Mouse (Mus musculus) frontal cortex, adult (tissue): ENCODE measurements at regions not wholly inside any gene's neighbourhood (a gene's known extent, or its start where the extent isn't known, plus 50 kb on each side); places are given as distances from the start of the nearest gene placed in this dataset.

Experiments
- ATAC-seq: cut with Nextera tagmentation; 2 replicates; pipeline ENCODE4 v1.9.2; 2017; ENCODE audit warnings: mild to moderate bottlenecking, moderate library complexity, mixed read lengths; ENCODE audit not compliant: low TSS enrichment

DNA sequence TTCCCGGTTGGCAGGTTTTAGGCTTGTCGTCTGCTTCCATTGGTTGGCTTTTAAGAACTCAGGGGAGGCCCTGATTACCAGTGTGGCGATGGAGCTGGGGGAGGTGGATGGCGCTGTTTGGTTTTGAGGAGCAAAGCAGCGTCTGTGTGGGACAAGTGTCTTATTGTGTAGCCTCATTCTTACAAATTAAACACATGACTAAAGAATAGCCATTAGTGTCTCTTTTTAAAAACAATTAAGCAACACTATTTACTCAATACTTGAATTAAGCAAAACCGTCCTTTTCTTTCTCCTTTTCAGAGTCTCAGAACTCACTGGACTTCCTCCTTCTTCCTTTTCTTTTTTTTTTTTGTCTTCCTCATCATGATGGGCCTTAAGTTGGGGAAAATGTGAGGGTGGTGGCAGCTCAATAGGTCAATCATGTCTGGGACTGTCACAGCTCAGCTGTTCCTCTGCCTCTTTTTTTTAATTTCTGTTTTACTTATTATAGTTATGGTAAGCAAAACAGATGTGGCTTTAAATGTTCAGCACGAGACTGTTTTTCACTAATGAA, 89.1 kb downstream of the Kcnrg start:
- ATAC-seq, result no peak

DNA sequence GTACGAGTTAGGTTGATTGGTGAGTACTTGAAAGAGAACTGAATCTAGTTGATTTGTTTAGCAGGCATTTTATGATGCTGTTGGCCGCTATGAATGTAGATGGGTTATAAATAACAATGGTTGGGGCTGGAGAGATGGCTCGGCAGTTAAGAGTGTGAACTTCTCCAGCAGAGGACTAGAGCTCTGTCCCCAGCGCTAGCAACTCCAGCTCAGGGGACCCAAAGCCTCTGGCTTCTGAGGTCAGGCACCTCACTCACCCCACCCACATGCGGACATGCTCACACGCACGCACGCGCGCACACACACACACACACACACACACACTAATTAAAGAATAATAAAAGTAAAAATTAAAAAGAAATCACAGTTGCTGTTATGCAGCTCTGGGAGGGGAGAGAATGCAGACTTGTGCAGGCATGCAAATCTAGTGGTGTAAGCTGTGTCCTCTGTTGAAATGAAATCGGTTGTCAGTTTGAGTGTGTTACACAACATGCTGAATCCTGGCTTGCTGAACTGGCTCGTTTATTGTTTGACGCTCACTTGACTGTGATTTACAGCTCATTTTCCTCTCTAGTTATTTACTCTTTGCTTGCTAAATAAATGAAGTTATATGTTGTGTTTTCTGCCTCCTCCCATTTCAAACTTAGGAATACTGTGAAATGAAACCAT, 89.8 kb downstream of the Kcnrg start:
- ATAC-seq, result no peak

DNA sequence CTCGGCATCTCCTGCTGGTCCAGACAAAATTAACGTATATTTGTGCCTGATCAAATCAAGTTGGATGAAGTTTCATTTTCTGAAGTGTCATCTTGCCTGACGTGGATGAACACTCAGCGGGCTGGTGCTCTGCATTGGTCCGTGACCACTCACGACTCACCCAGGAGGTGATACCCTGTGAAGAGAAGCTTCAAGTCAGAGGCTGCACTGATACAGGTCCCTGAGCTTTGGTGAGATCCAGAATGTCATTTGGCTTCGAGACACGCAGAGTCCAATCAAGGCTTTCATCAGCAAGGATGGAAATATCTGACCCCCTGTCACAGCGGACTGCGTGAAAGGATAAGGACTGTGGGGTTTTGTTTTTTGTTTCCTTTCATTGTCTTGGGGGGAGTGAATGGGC, 90.4 kb downstream of the Kcnrg start:
- no peak for ATAC-seq

DNA sequence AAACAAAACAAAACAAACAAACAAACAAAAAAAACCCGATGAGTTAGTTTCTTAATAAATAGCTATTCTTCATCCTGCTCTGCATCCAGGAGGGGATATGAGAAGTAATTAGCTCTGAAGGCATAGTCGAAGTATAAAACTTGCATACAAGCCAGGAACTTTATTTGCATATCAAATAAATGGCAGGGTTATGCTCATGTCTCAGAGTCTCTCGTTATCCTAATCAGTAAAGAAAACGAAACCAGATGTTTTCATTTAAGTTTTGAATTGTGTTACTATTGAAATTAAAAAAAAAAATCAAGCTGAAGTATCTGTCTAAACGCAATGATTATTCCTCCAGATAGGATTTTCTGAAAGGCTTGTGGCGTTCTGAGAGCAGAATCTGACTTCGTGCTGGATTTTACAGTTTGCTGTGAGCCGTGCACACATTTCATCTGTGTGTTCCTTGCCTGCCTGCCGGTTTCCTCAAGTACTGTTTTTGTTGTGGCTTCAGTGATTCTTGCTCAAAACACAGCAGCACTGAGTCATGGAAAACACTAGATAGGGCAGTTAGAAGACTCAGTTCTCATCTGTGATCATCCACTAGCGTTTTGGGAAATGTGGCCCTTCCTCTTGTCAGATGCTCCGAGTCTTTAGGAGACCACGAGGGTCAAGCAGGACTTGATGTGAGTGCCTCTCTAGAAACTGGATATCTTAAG, 91.2 kb downstream of the Kcnrg start:
- no peak for ATAC-seq

DNA sequence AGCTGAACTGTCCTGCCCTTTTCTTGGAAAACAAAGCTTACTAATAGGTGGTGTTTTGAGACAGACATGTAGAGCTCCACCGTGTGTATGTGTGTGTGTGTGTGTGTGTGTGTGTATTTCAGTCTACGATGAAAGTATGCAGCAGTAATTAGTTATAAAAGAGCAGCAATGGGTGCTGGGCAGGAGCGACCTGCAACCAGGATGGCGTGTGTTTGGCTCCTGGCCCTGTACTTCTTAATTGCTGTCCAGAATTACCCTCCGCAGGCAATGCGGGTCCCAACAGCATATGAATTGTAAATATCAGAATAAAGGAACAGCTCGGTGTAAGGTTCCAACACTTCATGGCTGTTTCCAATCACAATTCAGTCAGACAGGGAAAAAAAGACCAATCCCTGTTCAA, 92.4 kb downstream of the Kcnrg start:
- ATAC-seq, result no peak

DNA sequence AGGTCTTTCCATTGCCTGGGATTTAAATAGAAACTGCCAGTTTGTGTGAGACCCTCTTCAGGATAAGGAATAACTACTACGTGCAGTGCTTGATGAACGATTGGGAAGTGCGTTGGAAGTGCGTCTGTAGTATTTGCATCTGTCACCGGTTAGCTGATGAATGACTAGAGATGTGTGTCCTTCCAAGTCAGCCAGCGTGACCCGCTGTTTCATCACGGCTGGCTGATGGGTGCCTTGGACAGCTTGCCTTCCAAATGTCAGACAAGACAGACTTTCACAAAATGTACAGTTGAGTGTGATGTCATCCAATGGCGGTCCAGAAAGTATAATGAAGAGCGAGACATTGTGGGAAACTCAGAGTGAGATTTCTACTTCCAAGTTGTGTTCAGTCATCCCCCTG, 93.9 kb downstream of the Kcnrg start:
- no peak for ATAC-seq

DNA sequence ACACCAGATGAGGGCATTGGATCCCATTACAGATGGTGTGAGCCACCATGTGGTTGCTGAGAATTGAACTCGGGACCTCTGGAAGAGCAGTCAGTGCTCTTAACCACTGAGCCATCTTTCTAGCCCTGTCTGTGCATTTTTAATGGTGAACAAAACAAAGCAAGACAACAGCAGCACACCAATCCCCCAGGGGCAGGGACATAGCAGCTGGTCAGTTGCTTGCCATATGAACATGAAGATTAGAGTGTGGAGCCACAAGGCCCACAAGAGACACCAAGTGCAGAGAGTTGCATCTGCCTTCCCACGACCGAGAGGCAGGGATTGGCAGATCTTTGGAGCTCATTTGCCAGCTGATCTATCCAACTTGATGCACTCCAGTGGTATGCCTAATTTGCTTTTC, 96.7 kb downstream of the Kcnrg start:
- no peak for ATAC-seq

DNA sequence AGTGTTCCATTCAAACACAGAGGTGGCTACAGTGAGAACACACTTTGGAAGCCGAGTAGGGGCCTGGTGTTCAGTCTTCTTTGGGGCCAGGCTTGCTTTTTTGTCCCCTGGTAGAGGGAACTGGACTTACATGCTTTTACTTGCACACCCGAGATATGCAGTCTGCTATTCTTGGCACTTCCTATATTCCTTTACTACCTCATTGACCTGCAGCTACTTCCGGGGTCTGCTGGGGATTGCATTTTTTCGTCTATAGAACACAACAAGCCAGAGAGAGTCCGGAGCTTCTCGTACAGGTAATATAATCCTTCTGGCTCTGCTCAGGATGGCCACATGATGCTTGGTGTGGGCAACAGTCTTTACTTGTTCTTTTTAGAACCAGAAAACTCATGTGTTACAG, 99.7 kb downstream of the Kcnrg start:
- no peak for ATAC-seq

DNA sequence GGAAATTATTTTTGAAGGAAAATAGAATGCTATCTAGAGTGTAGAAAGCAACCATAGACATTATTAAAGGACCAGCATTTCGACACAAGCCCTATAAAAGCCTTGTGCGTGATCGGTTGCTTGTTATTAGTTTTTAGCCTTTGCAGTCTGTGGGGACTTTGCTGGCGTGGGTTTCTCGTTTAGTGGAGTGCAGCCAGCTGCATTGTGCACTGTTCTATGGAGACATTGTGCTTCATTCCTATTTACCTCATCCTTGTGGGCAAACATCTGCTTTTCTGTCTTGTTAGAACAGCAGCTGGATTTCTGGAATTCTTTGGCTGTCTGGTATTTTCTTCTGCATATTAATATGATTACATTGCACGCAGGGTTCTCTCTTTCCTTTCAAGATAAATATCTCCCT, 101.1 kb downstream of the Kcnrg start:
- no peak for ATAC-seq

DNA sequence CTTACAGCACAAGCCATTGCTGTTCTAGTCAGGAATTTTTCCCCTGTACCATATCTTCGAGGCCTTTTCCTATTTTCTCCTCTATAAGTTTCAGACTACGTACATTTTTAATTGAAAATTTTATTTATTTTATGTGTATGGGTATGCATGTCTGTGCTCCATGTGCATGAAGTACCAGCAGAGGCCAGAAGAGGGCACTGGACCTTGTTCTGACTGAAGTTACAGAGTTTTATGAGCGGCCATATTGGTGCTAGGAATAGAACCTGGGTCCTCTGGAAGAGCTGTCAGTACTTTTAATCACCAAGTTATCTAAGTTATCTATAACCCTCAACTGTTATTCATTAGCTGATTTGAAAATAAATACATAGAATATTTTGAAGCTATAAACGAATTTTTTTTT, 108.5 kb downstream of the Kcnrg start:
- no peak for ATAC-seq

DNA sequence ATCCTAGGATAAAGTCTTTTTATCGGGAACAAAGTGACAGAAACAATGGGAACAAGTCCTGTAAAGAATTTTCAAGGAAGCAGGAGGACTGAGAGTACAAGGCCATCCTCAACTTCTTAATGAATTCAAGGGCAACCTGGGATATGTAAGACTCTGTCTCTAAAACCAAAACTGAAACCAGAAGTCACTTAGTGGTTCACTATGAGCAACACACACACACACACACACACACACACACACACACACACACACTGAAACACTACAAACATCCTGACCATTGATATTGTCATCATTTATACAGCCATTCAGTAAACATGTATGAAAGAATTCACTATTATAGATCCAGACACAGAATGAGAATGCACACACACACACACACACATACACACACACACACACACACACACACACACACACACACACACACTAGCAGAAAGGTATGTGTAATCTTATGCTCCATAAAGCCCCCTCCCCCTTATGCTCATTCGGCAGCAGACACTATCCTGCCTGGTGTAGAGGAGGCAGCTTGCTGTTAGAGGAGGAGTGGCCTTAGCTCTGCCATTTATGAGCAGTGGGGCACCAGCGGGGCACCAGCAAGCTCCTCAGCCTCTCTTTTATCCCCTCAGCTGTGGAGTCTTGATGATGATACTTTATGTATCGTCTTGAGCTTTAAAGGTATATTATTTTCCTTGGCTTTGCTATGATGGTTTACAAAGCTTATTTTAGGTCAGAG, 111.3 kb downstream of the Kcnrg start:
- ATAC-seq, result no peak

DNA sequence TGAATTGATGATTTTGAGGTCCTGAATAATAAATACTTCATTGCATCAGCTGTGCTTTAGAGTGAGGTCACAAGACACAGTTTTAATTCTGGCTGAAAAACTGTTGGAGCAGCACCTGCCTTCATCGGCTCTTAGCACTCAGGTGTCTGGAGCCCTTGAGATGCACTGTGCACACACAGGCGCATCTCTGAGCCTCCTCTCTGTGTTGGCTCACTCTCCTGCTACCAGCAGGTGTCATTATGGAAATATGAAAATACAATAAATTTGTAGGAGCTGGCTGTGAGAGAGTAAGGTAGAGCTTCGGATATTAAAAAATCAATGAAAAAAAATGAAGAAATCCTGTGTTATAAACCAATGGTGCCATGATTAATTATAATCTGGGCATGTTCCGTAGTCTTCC, 114.0 kb downstream of the Kcnrg start:
- no peak for ATAC-seq

DNA sequence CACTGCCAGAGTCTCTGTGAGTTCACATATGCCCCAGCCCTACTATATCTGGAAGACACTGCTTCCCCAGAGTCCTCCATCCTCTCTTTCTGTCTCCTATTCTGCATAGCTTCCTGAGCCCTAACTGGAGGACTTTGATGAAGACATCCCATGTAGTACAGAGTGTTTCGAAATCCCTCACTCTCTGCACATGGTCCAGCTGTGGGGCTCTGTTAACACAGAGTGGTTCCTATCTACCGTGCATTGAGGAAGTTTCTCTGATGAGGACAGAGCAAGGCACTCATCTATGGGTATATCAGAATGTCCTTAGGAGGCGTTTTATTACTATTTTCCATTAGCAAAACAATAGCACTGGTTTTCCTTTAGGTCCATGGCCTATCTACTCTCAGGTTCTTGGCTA, 117.7 kb downstream of the Kcnrg start:
- ATAC-seq, result no peak

DNA sequence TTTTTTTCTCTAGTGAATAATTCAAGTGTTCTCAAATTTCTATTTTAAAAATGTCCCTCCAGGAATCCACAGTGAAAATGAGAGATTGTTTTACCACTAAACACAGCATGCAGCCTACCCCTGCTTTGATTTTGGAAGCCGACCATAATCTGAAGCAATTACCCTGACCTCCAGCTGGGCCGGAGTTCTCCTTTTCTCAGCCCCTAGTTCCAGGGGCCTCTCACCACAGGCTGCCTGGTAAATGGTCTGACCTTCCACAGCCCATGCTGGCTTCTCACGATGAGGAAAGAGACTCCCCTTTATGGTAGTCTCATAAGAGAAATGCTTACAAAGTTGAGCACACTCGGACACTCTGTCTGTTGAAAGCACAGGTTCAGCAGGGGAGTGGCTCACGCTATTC, 121.3 kb downstream of the Kcnrg start:
- no peak for ATAC-seq

DNA sequence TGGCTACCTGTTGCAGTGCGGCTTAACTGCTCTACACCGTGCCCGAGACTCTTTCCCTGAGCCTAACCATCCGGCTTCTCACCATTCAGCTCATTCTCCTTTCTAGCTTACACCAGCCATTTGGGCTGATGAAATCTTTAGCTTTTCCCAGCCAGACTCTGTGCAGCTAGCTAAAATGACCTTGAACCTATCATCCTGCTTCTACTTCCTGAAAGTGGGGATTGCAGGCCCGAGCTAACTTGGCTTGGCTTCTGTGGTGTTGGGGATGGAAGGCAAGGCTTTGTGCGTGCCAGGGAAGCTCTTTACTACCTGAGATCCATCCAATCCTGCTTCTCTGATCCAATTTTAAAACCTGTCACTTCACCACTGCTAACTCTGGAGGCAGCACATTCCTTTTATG, 128.3 kb downstream of the Kcnrg start:
- no peak for ATAC-seq

DNA sequence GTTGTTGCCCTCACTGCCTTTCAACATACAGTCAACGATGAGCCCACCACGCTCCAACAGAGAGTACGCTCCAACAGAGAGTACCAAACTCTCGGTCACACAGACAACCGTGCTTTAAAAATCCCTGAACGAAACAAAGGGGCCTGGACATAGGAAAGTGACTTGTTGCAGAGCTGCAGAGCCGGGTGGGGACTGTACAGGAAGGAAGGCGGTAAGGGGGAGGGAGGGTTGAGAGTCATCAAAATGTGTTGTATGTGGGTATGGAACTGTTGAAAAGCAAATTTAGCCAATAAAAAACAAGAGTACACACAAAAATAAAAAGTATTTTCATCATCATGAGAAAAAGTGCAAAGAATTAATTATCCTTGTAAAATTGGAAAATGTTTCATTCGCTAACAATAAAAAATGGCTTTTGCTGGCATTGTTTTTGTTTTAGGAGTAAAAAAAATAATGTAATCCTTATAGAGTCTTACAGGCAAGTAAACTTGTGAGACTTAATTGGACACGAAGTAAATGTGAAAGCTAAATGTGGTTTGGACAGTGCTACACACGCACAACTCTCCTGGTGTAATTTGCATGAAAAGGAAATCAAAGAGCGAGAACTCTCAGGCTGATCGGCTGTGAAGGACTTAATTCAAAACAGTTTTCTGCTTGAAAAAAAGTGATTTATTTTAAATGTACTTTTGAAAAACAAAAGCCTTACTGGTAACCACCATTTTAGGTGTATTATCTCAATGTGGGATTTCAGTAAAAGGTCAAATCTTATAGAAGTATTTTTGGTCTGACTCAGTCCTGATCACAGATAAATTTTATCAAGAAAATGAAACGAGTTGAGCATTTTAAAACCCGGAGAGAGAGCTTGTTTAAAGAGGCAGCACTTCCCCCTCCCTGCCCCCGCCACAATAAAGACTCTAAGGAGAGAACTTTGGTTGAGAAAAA, 129.4 kb downstream of the Kcnrg start:
- ATAC-seq, result no peak

DNA sequence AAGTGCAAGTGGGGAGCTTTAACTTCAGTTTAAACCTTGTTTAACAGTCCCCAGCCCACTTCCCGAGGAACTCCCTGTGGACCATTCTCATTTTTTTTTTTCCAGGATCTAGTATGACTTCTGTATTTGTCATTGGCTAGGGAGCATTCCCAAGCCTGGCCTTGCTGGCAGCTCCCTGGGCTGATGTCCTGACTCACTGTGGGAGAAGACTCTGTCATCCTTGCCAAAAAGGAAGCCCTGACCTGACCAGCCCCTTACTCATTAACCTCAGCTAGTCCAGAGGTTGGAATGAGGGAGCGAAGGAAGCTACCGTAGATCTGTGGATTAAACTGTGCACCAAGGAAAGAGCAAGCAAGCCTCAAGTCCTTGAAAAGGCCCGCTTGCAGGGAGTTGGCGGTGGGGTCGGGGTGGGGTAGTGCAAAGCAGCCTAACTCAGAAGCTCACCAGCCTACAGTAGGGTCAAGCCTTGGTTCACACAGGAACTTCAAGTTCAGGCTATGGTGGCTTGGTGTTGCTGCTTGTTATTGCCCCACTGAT, 130.3 kb downstream of the Kcnrg start:
- no peak for ATAC-seq

DNA sequence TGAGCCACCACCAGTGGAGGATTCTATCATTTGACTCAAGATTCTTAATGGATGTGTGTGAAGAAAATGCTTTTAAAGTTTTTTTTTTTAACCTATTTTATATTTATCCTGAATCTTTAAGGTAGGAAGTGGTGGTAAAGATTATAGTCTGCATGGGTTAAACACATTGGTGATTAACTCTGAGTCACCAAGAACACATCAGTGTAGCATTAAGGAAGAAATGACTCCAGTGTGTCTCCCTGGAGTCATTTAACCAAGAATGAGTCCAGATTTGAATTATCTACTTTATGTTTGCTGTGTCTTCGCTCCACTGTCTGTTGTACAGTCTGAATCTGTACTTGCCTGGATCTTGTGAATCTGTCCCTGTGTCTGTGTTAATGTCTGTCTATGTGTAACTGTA, 132.2 kb downstream of the Kcnrg start:
- ATAC-seq, result no peak

DNA sequence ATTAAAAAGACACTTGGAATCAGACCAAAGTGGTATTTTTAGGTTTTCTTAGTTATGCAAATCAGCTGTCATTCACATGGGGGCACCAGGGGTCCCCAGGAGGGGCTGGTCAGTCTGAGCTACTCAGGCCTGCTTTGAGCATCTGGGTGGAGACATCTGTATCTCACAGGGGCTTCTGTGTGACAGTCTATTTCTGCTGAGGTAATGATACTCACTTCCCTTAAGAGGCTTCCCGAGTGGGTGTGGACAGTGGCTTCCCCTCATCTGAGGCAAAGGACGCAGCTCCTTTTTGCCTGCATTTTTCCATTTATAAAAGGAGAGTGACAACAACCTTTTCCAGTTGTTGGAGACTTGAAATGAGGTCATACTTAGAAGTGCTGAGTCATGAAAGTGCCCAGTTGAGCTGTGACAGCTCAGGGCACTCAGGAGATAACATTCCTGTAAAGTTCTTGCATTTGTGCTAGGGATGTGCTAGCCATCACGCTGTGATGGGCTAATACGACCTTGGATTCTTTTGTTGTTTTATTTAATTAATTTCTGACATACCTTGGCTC, 136.7 kb downstream of the Kcnrg start:
- no peak for ATAC-seq

DNA sequence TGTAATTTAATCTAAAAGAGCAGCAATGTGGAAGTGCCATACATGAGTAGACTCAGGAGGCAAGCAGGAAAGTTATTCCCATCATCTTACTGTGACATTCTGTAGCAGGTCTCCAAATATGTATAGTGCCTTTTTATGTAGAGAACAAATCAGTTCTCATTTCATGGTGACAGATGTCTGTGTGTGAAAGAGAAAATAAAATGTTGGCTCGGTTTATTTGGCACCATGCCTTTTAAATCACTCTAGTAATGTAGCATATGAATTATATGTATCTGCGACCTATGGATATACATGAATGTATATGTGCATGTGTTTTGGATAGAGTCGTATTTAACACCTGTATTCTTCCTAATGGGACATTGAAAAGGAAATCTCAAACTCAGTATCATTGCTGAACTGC, 146.2 kb downstream of the Kcnrg start:
- ATAC-seq, result no peak

DNA sequence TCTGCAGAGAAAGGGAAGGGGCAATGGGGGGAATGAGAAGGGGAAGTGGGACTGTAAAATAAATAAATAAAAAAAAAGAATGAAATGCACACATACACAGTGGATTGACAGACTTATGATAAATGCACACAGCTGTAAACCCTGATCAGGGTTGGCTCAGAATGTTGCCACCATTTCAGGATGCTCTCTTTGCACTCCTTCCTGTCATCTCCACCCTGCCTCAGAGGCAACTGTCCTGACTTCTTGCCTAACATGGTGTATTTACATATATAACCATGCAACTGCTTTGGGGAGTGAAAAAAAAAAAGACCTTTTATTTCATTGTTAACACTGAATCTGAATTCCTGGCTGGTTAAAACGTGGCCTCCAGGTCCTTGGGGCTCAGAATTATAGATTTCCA, 149.4 kb downstream of the Kcnrg start:
- no peak; the same call in 1 of the 2 replicates for ATAC-seq
